Mouse (Mus musculus) brain, embryonic 14.5 days (tissue): ENCODE measurements around the gene Map3k7.

Experiments
- CTCF ChIP-seq: fragments of 200-500 bp; IDR thresholded peaks from 2 replicates; pipeline ENCODE4 v1.5.1; 2012; ENCODE audit warnings: inconsistent platforms, mild to moderate bottlenecking, moderate library complexity, borderline replicate concordance; ENCODE audit not compliant: insufficient read depth, insufficient read length; ENCODE audit errors: extremely low read depth
- POLR2A ChIP-seq: fragments of 200-500 bp; IDR thresholded peaks from 2 replicates; pipeline ENCODE4 v1.6.1; 2012; ENCODE audit warnings: mild to moderate bottlenecking, inconsistent platforms, borderline replicate concordance; ENCODE audit not compliant: poor library complexity, insufficient read depth, insufficient read length, severe bottlenecking; ENCODE audit errors: extremely low read depth

GRCm38 (mm10) chr4:32057102-32057501 is 93.2 kb downstream of the Map3k7 start:
- TF ChIP-seq POLR2A (no peak), CTCF (peak; percentile 59; the same call in 1 of the 2 replicates)
